Mouse (Mus musculus) adrenal gland, adult 2 months (tissue): ENCODE data around the gene Tbc1d20. TPM values are rescaled to one million over a fixed set of nuclear protein-coding genes. Genes with fewer than 3 reads are reported as not detected.

Experiments used
- DNase-seq: peaks from one replicate; pipeline ENCODE4 v3.0.0; 2021
- polyA plus RNA-seq: library from polyadenylated mRNA; depleted of rRNA; stranded (reverse); fragments of >200 nt; gene quantifications from 2 replicates; pipeline ENCODE4 v1.2.3, GENCODE M21; 2012; rRNA removed
- total RNA-seq, 2 experiments: library from RNA; stranded (reverse); gene quantifications; 2 replicates each; pipeline ENCODE4 v1.2.3; 2021

Tbc1d20 gene
- total and polyA plus RNA-seq, 3 experiments, result 69.8 to 162 (median 121) TPM

DNA sequence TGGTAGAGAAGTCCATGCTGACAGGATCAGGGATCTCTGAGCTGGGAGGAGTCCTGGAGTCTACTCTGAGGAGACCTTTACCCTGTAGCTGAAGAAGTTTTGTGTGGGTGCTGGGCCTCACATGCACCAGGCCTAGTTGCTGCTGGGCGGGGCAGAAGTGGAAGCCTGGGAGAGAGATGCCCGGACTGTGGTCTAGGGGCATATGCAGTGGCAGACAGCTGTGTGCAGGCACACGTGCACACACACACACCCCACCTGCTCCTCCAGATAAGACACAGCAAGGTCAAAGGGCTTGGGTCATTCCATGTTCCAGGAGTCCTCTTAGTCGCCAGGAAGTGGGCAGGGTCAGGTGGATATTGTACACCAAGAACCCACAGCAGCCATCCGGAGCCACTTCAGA lies 66.0 kb downstream of the Tbc1d20 start:
- DNase-seq, result no peak

DNA sequence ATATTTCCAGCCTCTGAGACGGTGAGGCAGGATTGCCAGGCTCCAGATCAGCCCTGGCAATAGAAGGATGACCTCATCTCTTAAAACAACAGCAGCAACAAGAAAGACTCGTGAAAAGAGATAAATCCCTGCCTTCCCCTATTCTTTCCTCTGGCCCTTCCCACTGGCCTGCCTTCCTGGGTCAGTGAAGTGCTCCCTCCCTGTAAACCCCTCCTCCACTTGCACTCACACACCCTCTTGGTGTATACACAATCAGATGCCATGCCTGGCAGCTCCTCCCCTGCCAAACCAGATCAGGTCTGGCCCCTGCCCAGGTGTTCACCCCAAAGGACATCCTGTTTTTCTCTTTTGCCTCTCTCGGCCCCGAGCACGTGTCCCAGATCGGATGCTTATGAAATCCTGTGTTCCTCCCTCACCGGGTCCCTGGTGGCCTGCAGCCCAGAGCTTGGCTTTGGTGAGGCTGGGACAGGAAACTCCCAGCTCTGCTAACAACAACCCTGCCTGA lies 66.7 kb downstream of the Tbc1d20 start:
- peak; percentile 84 for DNase-seq

GRCm38 (mm10) chr2:152361193-152361592 lies 67.6 kb downstream of the Tbc1d20 start:
- no peak for DNase-seq

Other genes with a start within 250 kb of the Tbc1d20 start
- gene Scrt2, start 212.3 kb upstream of the Tbc1d20 start, total RNA-seq, result under 1 TPM; 0.21 to 0.35 TPM
- 0.27 and 0.36 TPM in 2 replicates for gene Scrt2, start 212.3 kb upstream of the Tbc1d20 start, polyA plus RNA-seq
- 100 to 1,000 TPM; 188 to 772 TPM for gene Srxn1, start 188.3 kb upstream of the Tbc1d20 start, total RNA-seq
- gene Srxn1, start 188.3 kb upstream of the Tbc1d20 start, polyA plus RNA-seq, result 315 and 608 TPM in 2 replicates
- 1 to 10 TPM; 2.8 to 5.7 TPM for gene Tcf15, start 150.3 kb upstream of the Tbc1d20 start, total RNA-seq
- gene Tcf15, start 150.3 kb upstream of the Tbc1d20 start, polyA plus RNA-seq, result 19.0 and 32.0 TPM in 2 replicates
- 10 to 100 TPM; 91.7 to 93.7 TPM for gene Csnk2a1, start 67.0 kb upstream of the Tbc1d20 start, total RNA-seq
- gene Csnk2a1, start 67.0 kb upstream of the Tbc1d20 start, polyA plus RNA-seq, result 8.4 and 10.6 TPM in 2 replicates
- gene Rbck1, start 38.8 kb downstream of the Tbc1d20 start, total RNA-seq, result 100 to 1,000 TPM; 103 to 107 TPM
- 328 and 381 TPM in 2 replicates for gene Rbck1, start 38.8 kb downstream of the Tbc1d20 start, polyA plus RNA-seq
- 10 to 100 TPM in 1 of 2 experiments, 1 to 10 TPM in 1; 2.8 to 23.9 TPM for gene Trib3, start 50.2 kb downstream of the Tbc1d20 start, total RNA-seq
- gene Trib3, start 50.2 kb downstream of the Tbc1d20 start, polyA plus RNA-seq, result 5.8 and 6.9 TPM in 2 replicates
- gene Nrsn2, start 82.8 kb downstream of the Tbc1d20 start, total RNA-seq, result 1 to 10 TPM; 3.9 to 5.0 TPM
- gene Nrsn2, start 82.8 kb downstream of the Tbc1d20 start, polyA plus RNA-seq, result 7.4 and 8.4 TPM in 2 replicates
- gene Sox12, start 104.2 kb downstream of the Tbc1d20 start, total RNA-seq, result 10 to 100 TPM in 1 of 2 experiments, 1 to 10 TPM in 1; 6.2 to 11.0 TPM
- gene Sox12, start 104.2 kb downstream of the Tbc1d20 start, polyA plus RNA-seq, result 13.7 and 15.9 TPM in 2 replicates
- 1 to 10 TPM; 5.4 to 7.8 TPM for gene Zcchc3, start 121.2 kb downstream of the Tbc1d20 start, total RNA-seq
- 3.3 and 3.7 TPM in 2 replicates for gene Zcchc3, start 121.2 kb downstream of the Tbc1d20 start, polyA plus RNA-seq
- gene 6820408C15Rik, start 121.8 kb downstream of the Tbc1d20 start, total RNA-seq, result under 1 TPM; 0.32 to 0.35 TPM
- 0.07 and 0.13 TPM in 2 replicates for gene 6820408C15Rik, start 121.8 kb downstream of the Tbc1d20 start, polyA plus RNA-seq
- not detected for gene Defb23, start 170.8 kb downstream of the Tbc1d20 start, total RNA-seq
- gene Defb23, start 170.8 kb downstream of the Tbc1d20 start, polyA plus RNA-seq, result not detected in 2 replicates
- not detected for gene Defb20, start 183.2 kb downstream of the Tbc1d20 start, total RNA-seq
- gene Defb20, start 183.2 kb downstream of the Tbc1d20 start, polyA plus RNA-seq, result not detected in 2 replicates
- gene Defb22, start 196.3 kb downstream of the Tbc1d20 start, total RNA-seq, result not detected
- gene Defb22, start 196.3 kb downstream of the Tbc1d20 start, polyA plus RNA-seq, result not detected in 2 replicates
- not detected for gene Defb26, start 217.9 kb downstream of the Tbc1d20 start, total RNA-seq
- gene Defb26, start 217.9 kb downstream of the Tbc1d20 start, polyA plus RNA-seq, result not detected in 2 replicates
- gene Defb28, start 224.4 kb downstream of the Tbc1d20 start, total RNA-seq, result not detected
- not detected in 2 replicates for gene Defb28, start 224.4 kb downstream of the Tbc1d20 start, polyA plus RNA-seq
- not detected for gene Defb29, start 246.3 kb downstream of the Tbc1d20 start, total RNA-seq
- not detected in 2 replicates for gene Defb29, start 246.3 kb downstream of the Tbc1d20 start, polyA plus RNA-seq